Mouse (Mus musculus): Measurements from ENCODE around the gene Dpm1.

Gene Dpm1

GRCm38 (mm10) chr2:168229116-168230025 lies 1.0 kb downstream of the Dpm1 start:
- DNase-seq (ENCODE audit: extremely low read depth, insufficient read length, low spot score), result peak; percentile 62

GRCm38 (mm10) chr2:168223326-168223725 lies 7.1 kb downstream of the Dpm1 start:
- DNase-seq (ENCODE audit: extremely low read depth, insufficient read length, low spot score), result no peak

- no peak for DNase-seq (ENCODE audit: extremely low read depth, insufficient read length, low spot score)
These were observed 16.5 kb downstream of the Dpm1 start for GRCm38 (mm10) chr2:168213788-168214397.

- no peak for DNase-seq (ENCODE audit: extremely low read depth, insufficient read length, low spot score)
These were observed 22.5 kb downstream of the Dpm1 start for GRCm38 (mm10) chr2:168207883-168208282.

- peak; percentile 92 for DNase-seq (ENCODE audit: extremely low read depth, insufficient read length, low spot score)
These were observed 23.4 kb downstream of the Dpm1 start, which contains the start of gene Adnp for GRCm38 (mm10) chr2:168206725-168207644. Gene Adnp, minus strand, starts transcription at chr2:168207112.

GRCm38 (mm10) chr2:168205681-168206631 lies 24.4 kb downstream of the Dpm1 start:
- peak; percentile 49 for DNase-seq (ENCODE audit: extremely low read depth, insufficient read length, low spot score)

GRCm38 (mm10) chr2:168205265-168205664 lies 25.1 kb downstream of the Dpm1 start:
- DNase-seq (ENCODE audit: extremely low read depth, insufficient read length, low spot score), result peak; percentile 75

- DNase-seq (ENCODE audit: extremely low read depth, insufficient read length, low spot score), result no peak
These were observed 25.9 kb downstream of the Dpm1 start for GRCm38 (mm10) chr2:168204476-168204999.

GRCm38 (mm10) chr2:168200014-168200691 lies 30.2 kb downstream of the Dpm1 start:
- DNase-seq (ENCODE audit: extremely low read depth, insufficient read length, low spot score), result no peak

GRCm38 (mm10) chr2:168199476-168199875 lies 30.9 kb downstream of the Dpm1 start:
- DNase-seq (ENCODE audit: extremely low read depth, insufficient read length, low spot score), result no peak

GRCm38 (mm10) chr2:168198421-168198820 lies 32.0 kb downstream of the Dpm1 start:
- no peak for DNase-seq (ENCODE audit: extremely low read depth, insufficient read length, low spot score)

GRCm38 (mm10) chr2:168195721-168196120 lies 34.7 kb downstream of the Dpm1 start:
- no peak for DNase-seq (ENCODE audit: extremely low read depth, insufficient read length, low spot score)

- no peak for DNase-seq (ENCODE audit: extremely low read depth, insufficient read length, low spot score)
These were observed 36.7 kb downstream of the Dpm1 start for GRCm38 (mm10) chr2:168193685-168194084.

GRCm38 (mm10) chr2:168191856-168192255 lies 38.5 kb downstream of the Dpm1 start:
- DNase-seq (ENCODE audit: extremely low read depth, insufficient read length, low spot score), result peak; percentile 55

GRCm38 (mm10) chr2:168175946-168176345 lies 54.4 kb downstream of the Dpm1 start:
- no peak for DNase-seq (ENCODE audit: extremely low read depth, insufficient read length, low spot score)

GRCm38 (mm10) chr2:168170167-168170685 lies 60.2 kb downstream of the Dpm1 start:
- peak; percentile 78 for DNase-seq (ENCODE audit: extremely low read depth, insufficient read length, low spot score)

GRCm38 (mm10) chr2:168169800-168170113 lies 60.6 kb downstream of the Dpm1 start:
- no peak for DNase-seq (ENCODE audit: extremely low read depth, insufficient read length, low spot score)

- no peak for DNase-seq (ENCODE audit: extremely low read depth, insufficient read length, low spot score)
These were observed 61.2 kb downstream of the Dpm1 start for GRCm38 (mm10) chr2:168168892-168169799.

Data from 3134 (cell line).